Mouse (Mus musculus) midbrain, embryonic 16.5 days (tissue): ENCODE results near the gene Gli1. TPM values are rescaled to one million over a fixed set of nuclear protein-coding genes. Genes with fewer than 3 reads are reported as not detected.

Source experiments
- ATAC-seq: fragments of 200-750 bp; cut with Nextera tagmentation; 2 replicates; pipeline ENCODE4 v1.8.0; 2017; ENCODE audit warnings: moderate TSS enrichment
- H3K27ac ChIP-seq: fragments of 300-500 bp; sonication (generic); 2 replicates; pipeline ENCODE4 v1.5.1; 2014; ENCODE audit warnings: mild to moderate bottlenecking, low read length, mixed read lengths
- H3K27me3 ChIP-seq: fragments of 300-500 bp; sonication (generic); 2 replicates; pipeline ENCODE4 v1.6.1; 2014; ENCODE audit warnings: low read depth, low read length, mixed read lengths; ENCODE audit not compliant: control insufficient read depth, insufficient read depth
- H3K36me3 ChIP-seq: fragments of 300-500 bp; sonication (generic); 2 replicates; pipeline ENCODE4 v1.6.1; 2014; ENCODE audit warnings: mild to moderate bottlenecking, low read length, moderate library complexity, mixed read lengths; ENCODE audit not compliant: control insufficient read depth, insufficient read depth
- H3K4me1 ChIP-seq: fragments of 300-500 bp; sonication (generic); 2 replicates; pipeline ENCODE4 v1.6.1; 2014; ENCODE audit warnings: mild to moderate bottlenecking, low read length, mixed read lengths; ENCODE audit not compliant: control insufficient read depth, insufficient read depth
- H3K4me2 ChIP-seq: fragments of 300-500 bp; sonication (generic); 2 replicates; pipeline ENCODE4 v1.6.1; 2014; ENCODE audit warnings: mild to moderate bottlenecking, low read length, mixed read lengths
- H3K4me3 ChIP-seq: fragments of 300-500 bp; sonication (generic); 2 replicates; pipeline ENCODE4 v1.5.1; 2014; ENCODE audit warnings: low read depth, mild to moderate bottlenecking, low read length, moderate library complexity, mixed read lengths
- H3K9ac ChIP-seq: fragments of 300-500 bp; sonication (generic); 2 replicates; pipeline ENCODE4 v1.6.1; 2014; ENCODE audit warnings: low read depth, low read length, mixed read lengths
- H3K9me3 ChIP-seq: fragments of 300-500 bp; sonication (generic); replicated peaks from 2 replicates; pipeline ENCODE4 v1.6.1; 2014; ENCODE audit warnings: mild to moderate bottlenecking, low read length, mixed read lengths; ENCODE audit not compliant: control insufficient read depth, poor library complexity, severe bottlenecking
- WGBS: fragments of 180-500 bp; shearing (Covaris S2); extraction: QIAGEN DNeasy Blood & Tissue Kit; methylation state at CpG from one replicate; pipeline ENCODE4 v1.1.7; 2014; 5-methylcytosine and 5-hydroxymethylcytosine counted together
- polyA plus RNA-seq: library from polyadenylated mRNA; unstranded; fragments of >200 nt; fragmentation: Nextera tagmentation; extraction: Ambion mirVana; gene quantifications from 2 replicates; pipeline ENCODE4 v1.2.1, GENCODE M21; 2015

Gli1 gene
- polyA plus RNA-seq, 1 experiment from 2014 or later: 0.92 TPM

DNA sequence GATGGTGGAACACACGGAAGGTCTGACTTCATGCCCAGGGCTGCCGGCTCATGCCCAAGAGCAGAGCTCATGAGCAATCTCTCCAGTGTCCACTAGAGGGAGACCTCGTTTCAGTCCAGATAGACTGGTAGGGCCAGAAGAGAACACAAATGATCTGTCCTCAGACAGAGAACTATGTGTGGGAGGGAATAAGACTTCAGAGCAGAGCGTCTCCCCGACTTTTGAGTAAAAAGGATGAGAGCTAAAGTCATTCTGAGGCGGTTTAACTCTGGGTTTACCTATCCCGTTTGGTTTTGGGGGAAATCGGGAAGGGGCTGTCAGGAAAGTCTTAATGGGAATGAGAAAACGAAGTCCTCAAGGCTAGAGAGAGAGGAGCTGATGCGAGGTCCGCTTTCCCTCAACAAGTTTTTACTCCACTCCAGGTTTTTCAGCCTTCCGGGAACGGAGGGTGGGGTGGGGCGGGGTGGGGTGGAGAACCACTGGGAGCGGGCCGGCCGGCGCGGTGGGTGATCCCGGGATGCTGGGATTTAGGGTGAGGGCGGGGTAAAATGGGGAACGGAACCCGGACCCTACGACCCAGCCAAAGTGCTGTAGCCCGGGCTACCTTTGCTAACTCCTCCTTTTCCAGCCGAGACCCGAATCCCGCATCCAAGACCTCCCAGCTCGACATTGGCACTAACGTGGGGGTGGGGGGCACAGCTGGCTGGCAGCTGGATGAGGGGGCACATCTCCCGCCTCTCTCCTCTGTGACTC is 2.7 kb downstream of the Gli1 start:
- Histone ChIP-seq H3K9ac (peak overlapping the region; percentile 16; the same call in 1 of the 2 replicates), H3K9me3 (no peaks in the 10 kb centered on the region), H3K4me2 (peak overlapping the region; percentile 55), H3K4me3 (peak overlapping the region; percentile 28), H3K27me3 (peaks cover 28% of the 10 kb centered on the region), H3K4me1 (peaks cover 28% of the 10 kb centered on the region), H3K27ac (no peak overlapping the region), H3K36me3 (no peaks in the 10 kb centered on the region)
- under 1% methylated on average over 31 of the region's 31 CpGs for WGBS
- peak; percentile 80 for ATAC-seq

DNA sequence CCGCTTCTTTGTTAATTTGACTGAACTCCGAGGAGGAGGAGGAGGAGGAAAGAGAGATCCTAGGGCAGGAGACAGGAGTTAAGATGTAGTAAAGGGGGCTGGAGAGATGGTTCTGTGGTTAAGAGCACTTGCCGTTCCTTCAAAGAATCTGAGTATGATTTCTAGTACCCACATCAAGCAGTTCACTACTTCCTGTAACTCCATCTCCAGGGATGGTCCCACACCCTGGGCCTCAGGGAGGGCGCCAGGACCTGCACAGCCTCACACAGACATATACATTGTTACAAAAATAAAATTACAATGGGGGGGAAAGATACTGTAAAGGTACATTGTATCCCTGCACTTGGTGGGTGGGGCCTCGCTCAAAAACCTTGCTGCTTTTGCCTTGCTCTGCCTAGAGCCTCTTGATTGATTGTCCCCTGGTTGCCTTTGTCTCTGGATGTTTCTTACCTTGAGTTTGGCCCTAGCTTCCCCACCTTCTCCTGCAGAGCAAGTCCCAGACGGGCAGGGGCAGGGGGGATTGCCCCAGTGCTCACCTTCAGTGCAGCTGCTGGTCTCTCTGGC is 4.2 kb downstream of the Gli1 start:
- Histone ChIP-seq H3K4me1 (peaks cover 28% of the 10 kb centered on the region), H3K27ac (no peak overlapping the region), H3K9me3 (no peaks in the 10 kb centered on the region), H3K9ac (no peak overlapping the region), H3K36me3 (no peaks in the 10 kb centered on the region), H3K4me2 (no peak overlapping the region), H3K4me3 (no peak overlapping the region), H3K27me3 (peaks cover 28% of the 10 kb centered on the region)
- WGBS: 86% methylated on average over 6 of the region's 6 CpGs
- no peak for ATAC-seq

DNA sequence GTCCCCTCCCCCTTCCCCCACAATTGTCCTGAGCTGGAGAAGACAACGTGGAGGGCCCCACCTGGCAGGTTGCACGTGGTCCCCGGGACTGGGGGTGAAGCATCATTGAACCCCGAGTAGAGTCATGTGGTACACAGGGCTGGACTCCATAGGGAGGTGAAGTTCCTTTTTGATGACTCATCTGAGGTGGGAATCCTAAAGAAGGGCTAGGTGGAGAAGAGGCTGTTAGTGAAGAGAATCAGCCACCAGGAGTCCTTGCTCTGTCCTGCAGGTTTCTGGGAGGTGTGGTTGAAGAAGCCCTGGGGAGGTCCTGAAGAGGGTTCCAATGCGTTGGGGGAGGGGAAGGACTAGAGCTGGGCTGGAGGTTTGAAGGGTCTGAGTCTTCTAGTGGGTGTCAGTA is 4.8 kb downstream of the Gli1 start:
- Histone ChIP-seq H3K4me1 (peaks cover 24% of the 10 kb centered on the region), H3K9ac (no peak overlapping the region), H3K36me3 (no peaks in the 10 kb centered on the region), H3K27ac (no peak overlapping the region), H3K9me3 (no peaks in the 10 kb centered on the region), H3K4me2 (no peak overlapping the region), H3K27me3 (peaks cover 24% of the 10 kb centered on the region), H3K4me3 (no peak overlapping the region)
- WGBS: 66% methylated on average over 5 of the region's 5 CpGs
- no peak for ATAC-seq

DNA sequence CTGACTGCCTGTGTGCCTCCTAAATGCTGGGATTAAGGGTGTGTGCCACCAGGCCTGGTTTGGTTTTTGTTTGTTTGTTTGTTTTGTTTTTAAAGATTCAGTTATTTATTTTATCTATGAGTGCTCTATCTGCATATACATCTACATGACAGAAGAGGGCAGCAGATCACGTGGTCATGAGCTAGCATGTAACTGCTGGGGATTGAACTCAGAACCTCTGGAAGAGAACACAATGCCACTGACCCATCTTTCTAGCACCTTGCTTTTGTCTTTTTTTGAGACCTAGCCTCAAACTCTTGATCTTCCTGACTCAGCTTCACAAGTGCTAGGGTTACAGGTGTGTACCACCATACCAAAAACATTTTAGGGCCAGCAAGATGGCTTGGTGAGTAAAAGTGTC is 6.5 kb downstream of the Gli1 start:
- H3K36me3 ChIP-seq: no peaks in the 10 kb centered on the region
- ATAC-seq: no peak
- 62% methylated on average over 1 of the region's 1 CpGs for WGBS

DNA sequence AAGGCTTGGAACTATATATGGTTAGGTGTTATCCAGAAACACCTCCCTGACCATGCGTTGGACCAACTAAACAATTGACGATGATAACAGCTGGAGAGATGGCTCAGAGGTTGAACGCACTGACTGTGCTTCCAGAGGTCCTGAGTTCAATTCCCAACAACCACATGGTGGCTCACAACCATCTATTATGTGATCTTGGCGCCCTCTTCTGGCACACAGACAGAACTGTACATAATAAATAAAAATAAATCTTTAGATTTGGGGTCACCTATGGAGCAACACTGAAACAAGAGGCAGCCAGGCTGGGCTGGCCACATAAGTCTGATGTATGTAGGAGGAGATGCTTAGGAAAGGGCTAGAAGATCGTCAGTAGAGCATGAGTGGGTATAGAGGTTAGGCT is 8.6 kb downstream of the Gli1 start:
- H3K27ac ChIP-seq: no peak overlapping the region
- H3K4me2 ChIP-seq: no peak overlapping the region
- H3K27me3 ChIP-seq: peaks cover 15% of the 10 kb centered on the region
- no peaks in the 10 kb centered on the region for H3K4me1 ChIP-seq
- H3K9ac ChIP-seq: no peak overlapping the region
- H3K9me3 ChIP-seq: no peaks in the 10 kb centered on the region
- no peaks in the 10 kb centered on the region for H3K36me3 ChIP-seq
- H3K4me3 ChIP-seq: no peak overlapping the region
- 67% methylated on average over 5 of the region's 5 CpGs for WGBS
- ATAC-seq: no peak

More for the DNA sequence above, 6.5 kb downstream of the Gli1 start:
- Histone ChIP-seq H3K4me3 (no peak overlapping the region), H3K9me3 (no peaks in the 10 kb centered on the region), H3K4me1 (peaks cover 14% of the 10 kb centered on the region), H3K4me2 (no peak overlapping the region), H3K27me3 (peaks cover 9% of the 10 kb centered on the region), H3K9ac (no peak overlapping the region), H3K27ac (no peak overlapping the region)

DNA sequence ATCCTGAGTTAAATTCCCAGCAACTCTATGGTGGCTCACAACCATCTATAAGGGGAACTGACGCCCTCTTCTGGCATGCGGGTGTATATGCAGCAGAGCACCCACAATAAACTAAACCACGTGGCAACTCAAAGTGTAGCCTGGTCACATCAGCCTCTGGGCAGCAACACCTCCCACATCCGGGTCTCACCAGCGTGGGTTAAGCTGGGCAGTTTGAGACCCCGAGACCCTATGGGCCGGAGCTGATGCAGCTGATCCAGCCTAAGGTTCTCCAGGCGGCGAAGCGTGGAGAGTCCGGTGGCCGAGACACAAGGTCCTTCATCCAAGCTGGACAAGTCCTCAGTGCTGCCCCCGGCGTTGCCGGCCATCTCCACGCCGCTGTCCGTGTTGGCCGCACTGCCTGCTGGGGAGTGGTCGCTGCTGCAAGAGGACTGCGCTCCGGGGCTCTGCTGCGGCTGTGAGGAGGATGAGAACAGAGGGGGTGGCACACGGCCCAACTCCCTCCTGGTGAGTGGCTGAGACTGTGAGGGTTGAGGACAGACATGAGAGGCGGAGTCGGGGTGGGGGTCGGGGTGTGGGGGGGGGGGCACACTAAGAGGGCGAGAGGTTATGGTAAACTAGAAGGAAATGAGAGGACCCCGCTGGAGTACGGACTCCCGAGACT is 9.4 kb downstream of the Gli1 start:
- H3K36me3 ChIP-seq: no peaks in the 10 kb centered on the region
- ATAC-seq: no peak
- no peaks in the 10 kb centered on the region for H3K9me3 ChIP-seq
- H3K27me3 ChIP-seq: peaks cover 23% of the 10 kb centered on the region
- no peaks in the 10 kb centered on the region for H3K4me1 ChIP-seq
- no peak overlapping the region for H3K27ac ChIP-seq
- H3K4me2 ChIP-seq: peak overlapping the region; percentile 45
- peak overlapping the region; percentile 30 for H3K4me3 ChIP-seq
- H3K9ac ChIP-seq: peak overlapping the region; percentile 50; the same call in 1 of the 2 replicates
- 32% methylated on average over 29 of the region's 31 CpGs for WGBS

DNA sequence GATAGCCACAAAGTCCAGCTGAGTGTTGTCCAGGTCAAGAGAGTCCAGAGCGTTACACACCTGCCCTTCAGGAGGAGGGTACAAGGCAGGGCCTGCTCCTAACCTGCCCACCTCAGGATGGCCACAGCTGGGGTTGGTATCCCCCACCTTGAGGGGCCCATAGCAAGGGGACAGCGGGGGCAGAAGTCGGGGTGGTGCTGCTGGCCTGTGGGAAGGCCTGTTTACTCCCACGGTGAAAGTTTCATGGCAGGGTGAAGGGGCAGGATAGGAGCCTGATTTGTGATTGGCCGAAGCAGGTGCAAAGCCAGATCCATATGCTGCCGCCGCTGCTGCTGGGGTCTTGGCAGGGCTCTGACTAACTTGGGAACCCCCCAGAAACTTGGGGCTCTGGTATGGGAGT is 11.6 kb downstream of the Gli1 start:
- Histone ChIP-seq H3K4me3 (no peak overlapping the region), H3K27ac (no peak overlapping the region), H3K4me1 (peaks cover 7% of the 10 kb centered on the region), H3K27me3 (peaks cover 37% of the 10 kb centered on the region), H3K36me3 (no peaks in the 10 kb centered on the region), H3K4me2 (no peak overlapping the region), H3K9ac (no peak overlapping the region), H3K9me3 (no peaks in the 10 kb centered on the region)
- 88% methylated on average over 5 of the region's 7 CpGs for WGBS
- ATAC-seq: no peak

DNA sequence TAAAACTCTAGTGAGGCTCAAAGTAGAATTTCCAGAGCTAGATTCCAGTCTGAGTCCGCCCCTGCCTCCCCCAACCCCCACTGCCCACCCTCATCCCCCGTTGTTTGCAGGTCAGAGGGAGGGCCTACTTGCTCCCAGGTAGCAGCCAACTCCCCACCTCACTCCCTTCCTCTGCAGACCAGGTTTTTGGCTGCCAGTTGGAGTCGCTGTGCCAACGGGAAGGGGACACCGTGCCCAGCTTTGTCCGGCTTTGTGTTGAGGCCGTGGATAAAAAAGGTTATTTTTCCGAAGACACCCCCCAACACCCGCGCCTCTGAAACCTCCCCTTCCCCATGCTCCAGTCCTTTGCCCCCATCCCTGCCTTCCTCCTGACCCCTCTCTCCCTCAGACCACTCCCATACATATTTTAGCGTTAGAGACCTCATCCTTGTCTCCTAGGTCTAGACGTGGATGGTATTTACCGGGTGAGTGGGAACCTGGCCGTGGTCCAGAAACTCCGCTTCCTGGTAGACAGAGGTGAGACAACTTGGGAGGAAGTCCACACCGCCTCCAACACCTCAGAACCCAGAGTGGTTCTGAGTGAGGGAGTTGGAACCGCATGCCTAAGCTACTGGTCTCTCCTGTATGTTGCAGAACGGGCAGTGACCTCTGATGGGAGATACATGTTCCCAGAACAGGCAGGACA is 14.2 kb downstream of the Gli1 start:
- Histone ChIP-seq H3K4me2 (no peak overlapping the region), H3K4me3 (no peak overlapping the region), H3K9me3 (no peaks in the 10 kb centered on the region), H3K9ac (no peak overlapping the region), H3K36me3 (no peaks in the 10 kb centered on the region), H3K4me1 (peaks cover 7% of the 10 kb centered on the region), H3K27me3 (peaks cover 61% of the 10 kb centered on the region), H3K27ac (no peak overlapping the region)
- WGBS: 48% methylated on average over 18 of the region's 18 CpGs
- ATAC-seq: no peak
